Mouse (Mus musculus) right cerebral cortex, adult 2 months (tissue): ENCODE results near the gene Ehhadh.
"Not testable (repeated sequence)": the region's sequence is repeated elsewhere in the genome, so short reads cannot be mapped to it uniquely, and the experiment has no call there.

Source experiments
- DNase-seq, 2 experiments: peaks; one replicate each; pipeline ENCODE4 v3.0.0; 2021 to 2022; ENCODE audit warnings: low spot score in 2 of 2

Ehhadh gene

GRCm38 (mm10) chr16:21794697-21795045, 7.1 kb upstream of the Ehhadh start:
- no peak for DNase-seq

GRCm38 (mm10) chr16:21793875-21794696, 6.5 kb upstream of the Ehhadh start, which contains the start of gene Map3k13:
Gene Map3k13 (plus strand): TSS chr16:21794346.
- DNase-seq: peak; percentile 95

GRCm38 (mm10) chr16:21793080-21793810, 5.6 kb upstream of the Ehhadh start:
- not testable (repeated sequence) for DNase-seq

GRCm38 (mm10) chr16:21791779-21792178, 4.2 kb upstream of the Ehhadh start:
- DNase-seq: no peak

GRCm38 (mm10) chr16:21790469-21790868, 2.9 kb upstream of the Ehhadh start:
- no peak for DNase-seq

- DNase-seq: no peak
These were observed 1.6 kb upstream of the Ehhadh start for GRCm38 (mm10) chr16:21789180-21789579.

- no peak for DNase-seq
These were observed 974 bp upstream of the Ehhadh start for GRCm38 (mm10) chr16:21788581-21788980.

GRCm38 (mm10) chr16:21786317-21786716, 1.3 kb downstream of the Ehhadh start:
- DNase-seq: no peak

- no peak for DNase-seq
These were observed 2.6 kb downstream of the Ehhadh start for GRCm38 (mm10) chr16:21785000-21785399.

- DNase-seq: no peak
These were observed 4.8 kb downstream of the Ehhadh start for GRCm38 (mm10) chr16:21782807-21783206.

GRCm38 (mm10) chr16:21781895-21782294, 5.7 kb downstream of the Ehhadh start:
- no peak for DNase-seq

- DNase-seq: no peak
These were observed 6.3 kb downstream of the Ehhadh start for GRCm38 (mm10) chr16:21781277-21781676.

- DNase-seq: no peak
These were observed 8.5 kb downstream of the Ehhadh start for GRCm38 (mm10) chr16:21779149-21779548.

GRCm38 (mm10) chr16:21778293-21778866, 9.2 kb downstream of the Ehhadh start:
- no peak for DNase-seq

GRCm38 (mm10) chr16:21774725-21775124, 12.9 kb downstream of the Ehhadh start:
- DNase-seq: no peak

- DNase-seq: no peak
These were observed 17.9 kb downstream of the Ehhadh start for GRCm38 (mm10) chr16:21769667-21770066.

- no peak for DNase-seq
These were observed 19.4 kb downstream of the Ehhadh start for GRCm38 (mm10) chr16:21768255-21768654.

- no peak for DNase-seq
These were observed 29.2 kb downstream of the Ehhadh start for GRCm38 (mm10) chr16:21758447-21758846.

- DNase-seq: no peak
These were observed 44.2 kb downstream of the Ehhadh start for GRCm38 (mm10) chr16:21743401-21743800.

- no peak for DNase-seq
These were observed 44.7 kb downstream of the Ehhadh start for GRCm38 (mm10) chr16:21742898-21743297.

GRCm38 (mm10) chr16:21742191-21742870, 45.3 kb downstream of the Ehhadh start:
- no peak for DNase-seq

GRCm38 (mm10) chr16:21741542-21741941, 46.1 kb downstream of the Ehhadh start:
- no peak for DNase-seq
